Mouse (Mus musculus) testis, adult 2 months (tissue): ENCODE results near the gene Theg.

Experiments
- CTCF ChIP-seq: fragments of 200-500 bp; IDR thresholded peaks from 2 replicates; pipeline ENCODE4 v1.5.1; 2012; ENCODE audit warnings: low read depth, mild to moderate bottlenecking, inconsistent platforms, low read length, moderate library complexity; ENCODE audit not compliant: control insufficient read depth, insufficient read depth, insufficient replicate concordance
- POLR2A ChIP-seq: fragments of 200-500 bp; IDR thresholded peaks from 2 replicates; pipeline ENCODE4 v1.6.1; 2012; ENCODE audit warnings: low read depth, mild to moderate bottlenecking, inconsistent platforms, low read length, moderate library complexity; ENCODE audit not compliant: control insufficient read depth

DNA sequence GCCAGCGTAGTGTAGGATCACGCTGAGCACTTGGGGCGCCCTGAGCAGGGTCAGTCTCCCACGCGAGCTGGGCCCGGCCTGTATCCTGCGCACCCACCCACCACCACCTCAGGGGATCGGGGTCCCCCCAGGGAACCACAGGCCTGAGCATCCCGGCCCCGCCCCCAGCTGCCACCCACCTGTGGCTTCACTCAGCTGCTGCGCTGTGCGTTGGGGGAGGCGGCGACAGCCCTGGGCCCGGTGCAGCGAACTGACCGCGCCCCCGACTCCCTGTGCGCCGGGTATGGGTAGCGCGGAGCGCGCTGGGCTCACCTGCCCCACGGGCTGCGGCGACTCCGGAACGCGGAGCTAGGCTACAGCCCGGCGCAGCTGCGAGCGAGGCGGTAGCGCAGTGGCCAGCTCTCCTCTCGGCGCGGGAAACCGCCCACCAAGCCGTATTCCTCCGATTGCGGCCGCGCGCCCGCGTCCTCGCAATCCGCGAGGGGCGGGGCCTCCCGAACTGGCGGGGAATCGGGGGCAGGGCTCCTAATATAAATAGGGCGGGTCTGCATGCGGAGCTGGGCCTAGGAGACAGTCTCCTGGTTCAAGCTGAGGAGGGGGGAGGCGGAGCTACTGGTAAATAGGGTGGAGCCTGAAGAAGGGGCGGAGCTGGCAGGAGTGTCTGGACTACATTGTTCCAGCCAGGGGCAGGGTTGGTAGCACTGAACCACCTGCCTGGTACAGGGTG is 26.6 kb upstream of the Theg start, which contains the start of gene C2cd4c:
- TF ChIP-seq POLR2A = no peak
- no peak for TF ChIP-seq CTCF
